Mouse (Mus musculus) forebrain, embryonic 10.5 days (tissue): ENCODE measurements around the gene Polq. TPM values are rescaled to one million over a fixed set of nuclear protein-coding genes. Genes with fewer than 3 reads are reported as not detected.

ENCODE experiments used
- DNase-seq: peaks from one replicate; pipeline ENCODE4 v3.0.0-alpha.2; 2017; ENCODE audit warnings: low spot score; ENCODE audit errors: extremely low spot score
- H3K27ac ChIP-seq: fragments of 300-500 bp; sonication (generic); 2 replicates; pipeline ENCODE4 v1.5.1; 2016; ENCODE audit warnings: mild to moderate bottlenecking
- H3K27me3 ChIP-seq: fragments of 300-500 bp; sonication (generic); 2 replicates; pipeline ENCODE4 v1.6.1; 2016; ENCODE audit warnings: mild to moderate bottlenecking; ENCODE audit not compliant: poor library complexity, severe bottlenecking
- H3K36me3 ChIP-seq: fragments of 300-500 bp; sonication (generic); replicated peaks from 2 replicates; pipeline ENCODE4 v1.6.1; 2016; ENCODE audit warnings: mild to moderate bottlenecking, moderate library complexity
- H3K4me1 ChIP-seq: fragments of 300-500 bp; sonication (generic); 2 replicates; pipeline ENCODE4 v1.6.1; 2016
- H3K4me3 ChIP-seq: fragments of 300-500 bp; sonication (generic); 2 replicates; pipeline ENCODE4 v1.5.1; 2016; ENCODE audit warnings: mild to moderate bottlenecking, moderate library complexity
- H3K9me3 ChIP-seq: fragments of 300-500 bp; sonication (generic); 2 replicates; pipeline ENCODE4 v1.6.1; 2016; ENCODE audit warnings: mild to moderate bottlenecking, moderate library complexity
- WGBS: fragments of 180-500 bp; shearing (Covaris S2); methylation state at CpG from one replicate; pipeline ENCODE4 v1.1.7; 2016; 5-methylcytosine and 5-hydroxymethylcytosine counted together
- polyA plus RNA-seq: library from polyadenylated mRNA; unstranded; fragments of >200 nt; fragmentation: Nextera tagmentation; extraction: Ambion mirVana; gene quantifications from 2 replicates; pipeline ENCODE4 v1.2.1, GENCODE M21; 2016

Polq gene
- polyA plus RNA-seq: 14.7 and 15.8 TPM in 2 replicates

- no peaks in the 10 kb centered on the region for H3K27me3 ChIP-seq
- 6% methylated on average over 30 of the region's 30 CpGs for WGBS
- H3K27ac ChIP-seq: peak within 1 kb of the TSS; percentile 90
- H3K9me3 ChIP-seq: no peaks in the 10 kb centered on the region
- H3K4me3 ChIP-seq: peak within 1 kb of the TSS; percentile 92
- peaks cover 22% of the 10 kb centered on the region for H3K4me1 ChIP-seq
- peaks cover 30% of the 10 kb centered on the region for H3K36me3 ChIP-seq
- peak; percentile 92 for DNase-seq
Observed at GRCm38 (mm10) chr16:37011061-37011921, at the start of gene Polq. TSS of gene Polq (plus strand) at chr16:37011786.

- no peaks in the 10 kb centered on the region for H3K27me3 ChIP-seq
- H3K9me3 ChIP-seq: no peaks in the 10 kb centered on the region
- no peak overlapping the region for H3K27ac ChIP-seq
- no peak for DNase-seq
- no peaks in the 10 kb centered on the region for H3K4me1 ChIP-seq
- no peaks in the 10 kb centered on the region for H3K36me3 ChIP-seq
- no peak overlapping the region for H3K4me3 ChIP-seq
- WGBS: 83% methylated on average over 4 of the region's 4 CpGs
Observed at GRCm38 (mm10) chr16:36963415-36963814, 48.2 kb upstream of the Polq start.

GRCm38 (mm10) chr16:36979127-36979526 is 32.5 kb upstream of the Polq start:
- 97% methylated on average over 2 of the region's 2 CpGs for WGBS
- no peaks in the 10 kb centered on the region for H3K36me3 ChIP-seq

DNA sequence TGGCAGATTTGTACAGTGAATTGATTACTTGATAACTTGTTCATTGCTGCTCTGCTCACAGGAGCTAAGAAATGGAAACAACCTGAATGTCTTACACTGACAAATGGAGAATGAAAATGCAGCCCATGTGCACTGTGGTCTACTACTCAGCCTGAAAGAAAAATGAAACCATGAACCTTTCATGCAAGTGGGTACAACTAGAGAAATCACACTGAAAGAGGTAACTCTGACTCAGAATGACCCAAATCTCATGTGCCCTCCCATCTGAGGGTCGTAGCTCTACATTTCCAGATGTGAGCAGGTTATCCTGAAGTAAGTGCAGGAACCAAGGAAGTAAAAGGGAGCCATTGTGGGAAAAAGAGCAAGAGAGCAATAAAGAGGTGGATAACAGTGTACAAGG is 27.8 kb upstream of the Polq start:
- 89% methylated on average over 1 of the region's 1 CpGs for WGBS
- no peaks in the 10 kb centered on the region; the same call in 1 of the 2 replicates for H3K9me3 ChIP-seq

More at GRCm38 (mm10) chr16:36979127-36979526, 32.5 kb upstream of the Polq start:
- H3K4me1 ChIP-seq: no peaks in the 10 kb centered on the region
- no peak for DNase-seq
- no peak overlapping the region for H3K4me3 ChIP-seq
- no peak overlapping the region for H3K27ac ChIP-seq
- no peaks in the 10 kb centered on the region; the same call in 1 of the 2 replicates for H3K9me3 ChIP-seq
- no peaks in the 10 kb centered on the region for H3K27me3 ChIP-seq

DNA sequence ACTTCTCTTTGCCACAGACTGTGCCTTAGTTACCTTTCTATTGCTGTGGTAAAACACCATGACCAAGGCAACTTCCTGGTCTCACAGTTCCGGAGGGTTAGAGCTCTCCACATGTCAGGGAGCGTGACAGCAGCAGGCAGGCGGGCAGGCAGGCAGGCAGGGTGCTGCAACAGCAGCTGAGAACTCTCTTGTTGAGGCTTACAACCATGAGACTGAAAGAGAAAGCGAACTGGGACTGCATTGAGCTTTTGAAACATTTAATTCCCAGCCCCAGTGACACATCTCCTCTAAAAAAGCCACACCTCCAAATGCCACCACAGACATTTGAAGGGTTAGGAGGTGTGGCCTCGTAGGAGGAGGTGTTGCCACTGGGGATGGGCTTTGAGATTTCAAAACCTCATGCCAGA is 25.9 kb upstream of the Polq start:
- peaks cover 14% of the 10 kb centered on the region for H3K4me1 ChIP-seq
- H3K27ac ChIP-seq: no peak overlapping the region
- H3K4me3 ChIP-seq: no peak overlapping the region
- no peaks in the 10 kb centered on the region for H3K27me3 ChIP-seq
- H3K9me3 ChIP-seq: no peaks in the 10 kb centered on the region; the same call in 1 of the 2 replicates
- WGBS: 75% methylated on average over 5 of the region's 5 CpGs
- H3K36me3 ChIP-seq: no peaks in the 10 kb centered on the region
- DNase-seq: no peak

More for the DNA sequence above, 27.8 kb upstream of the Polq start:
- H3K4me3 ChIP-seq: no peak overlapping the region
- no peaks in the 10 kb centered on the region for H3K27me3 ChIP-seq
- DNase-seq: no peak
- H3K4me1 ChIP-seq: no peaks in the 10 kb centered on the region
- no peaks in the 10 kb centered on the region for H3K36me3 ChIP-seq
- no peak overlapping the region for H3K27ac ChIP-seq

GRCm38 (mm10) chr16:36987399-36987798 is 24.2 kb upstream of the Polq start:
- Histone ChIP-seq H3K4me1 (peaks cover 14% of the 10 kb centered on the region), H3K27me3 (no peaks in the 10 kb centered on the region), H3K4me3 (no peak overlapping the region), H3K27ac (no peak overlapping the region), H3K36me3 (no peaks in the 10 kb centered on the region), H3K9me3 (no peaks in the 10 kb centered on the region)
- WGBS: 78% methylated on average over 2 of the region's 2 CpGs
- DNase-seq: no peak

GRCm38 (mm10) chr16:36988066-36988465 is 23.5 kb upstream of the Polq start:
- no peak overlapping the region for H3K4me3 ChIP-seq
- H3K36me3 ChIP-seq: no peaks in the 10 kb centered on the region
- H3K4me1 ChIP-seq: peaks cover 14% of the 10 kb centered on the region
- no peak for DNase-seq
- no peak overlapping the region for H3K27ac ChIP-seq
- no peaks in the 10 kb centered on the region for H3K9me3 ChIP-seq
- H3K27me3 ChIP-seq: no peaks in the 10 kb centered on the region

DNA sequence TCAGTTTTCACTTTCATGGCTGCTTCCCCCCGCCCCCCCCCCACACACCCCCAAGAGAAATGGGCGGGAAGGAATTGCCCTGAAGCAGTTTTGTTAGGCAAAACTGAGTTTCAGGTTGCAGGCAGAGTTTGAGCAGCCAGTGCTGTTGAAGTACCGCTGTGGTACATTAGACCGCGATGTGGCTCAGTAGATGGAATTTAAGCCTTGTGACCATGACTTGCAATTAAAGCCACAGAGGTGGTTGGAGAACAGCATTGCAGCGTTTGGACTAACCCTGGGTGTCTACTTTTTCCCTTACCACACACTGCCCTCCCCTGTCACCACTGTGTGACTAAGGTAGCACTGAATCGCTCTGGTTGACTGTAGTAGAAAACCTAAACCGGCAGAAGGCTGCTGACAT is 22.1 kb upstream of the Polq start:
- H3K4me1 ChIP-seq: peaks cover 14% of the 10 kb centered on the region
- H3K36me3 ChIP-seq: no peaks in the 10 kb centered on the region
- no peak overlapping the region for H3K4me3 ChIP-seq
- WGBS: 77% methylated on average over 8 of the region's 8 CpGs
- H3K27me3 ChIP-seq: no peaks in the 10 kb centered on the region
- no peaks in the 10 kb centered on the region for H3K9me3 ChIP-seq
- H3K27ac ChIP-seq: no peak overlapping the region
- no peak for DNase-seq

DNA sequence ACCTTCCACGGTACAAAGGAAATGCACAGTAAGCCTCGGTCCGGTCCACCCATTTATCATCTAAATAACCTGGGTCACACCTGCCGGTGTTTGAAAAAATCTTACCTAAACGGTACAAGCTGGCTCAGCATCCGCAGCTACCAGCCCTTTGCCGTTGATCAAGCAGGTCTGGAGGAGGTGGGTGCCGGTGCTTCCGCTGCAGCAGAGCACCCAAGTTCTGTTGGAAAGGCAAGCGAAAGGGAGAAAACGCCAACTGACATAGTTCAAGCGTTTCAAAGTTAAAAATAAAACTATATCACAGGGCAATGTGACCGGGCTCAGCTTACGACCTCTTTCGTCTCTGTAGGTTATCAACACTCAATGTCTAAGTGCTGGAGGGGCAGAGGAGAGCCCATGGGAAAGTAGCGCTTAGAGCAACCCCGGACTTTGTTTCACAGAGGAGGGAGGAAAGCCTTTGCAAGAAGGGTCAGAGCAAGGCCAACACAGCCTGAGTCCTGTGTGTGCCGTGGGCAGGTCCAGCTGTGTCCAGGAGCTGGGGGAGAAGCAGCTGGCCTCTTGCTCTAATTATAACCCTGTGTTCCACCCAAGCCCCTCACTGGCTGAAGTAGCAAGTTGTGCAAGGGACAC is 21.5 kb upstream of the Polq start, which contains the start of gene Fbxo40:
TSS of gene Fbxo40 (minus strand) at position 469 of the 627 bp plus-strand sequence.
- no peaks in the 10 kb centered on the region for H3K36me3 ChIP-seq
- H3K27me3 ChIP-seq: no peaks in the 10 kb centered on the region
- H3K4me3 ChIP-seq: no peak within 1 kb of the TSS
- 77% methylated on average over 18 of the region's 18 CpGs for WGBS
- no peak for DNase-seq
- H3K4me1 ChIP-seq: peaks cover 14% of the 10 kb centered on the region
- 0 out of 2 replicates have a peak within 1 kb of the TSS, but pooled peaks have one; percentile 15 for H3K27ac ChIP-seq
- no peaks in the 10 kb centered on the region for H3K9me3 ChIP-seq

- no peaks in the 10 kb centered on the region for H3K9me3 ChIP-seq
- DNase-seq: no peak
- no peak overlapping the region for H3K27ac ChIP-seq
- no peaks in the 10 kb centered on the region for H3K27me3 ChIP-seq
- 85% methylated on average over 6 of the region's 6 CpGs for WGBS
- H3K4me3 ChIP-seq: no peak overlapping the region
- H3K36me3 ChIP-seq: no peaks in the 10 kb centered on the region
- H3K4me1 ChIP-seq: no peaks in the 10 kb centered on the region
Observed at GRCm38 (mm10) chr16:36997650-36998049, 13.9 kb upstream of the Polq start.

DNA sequence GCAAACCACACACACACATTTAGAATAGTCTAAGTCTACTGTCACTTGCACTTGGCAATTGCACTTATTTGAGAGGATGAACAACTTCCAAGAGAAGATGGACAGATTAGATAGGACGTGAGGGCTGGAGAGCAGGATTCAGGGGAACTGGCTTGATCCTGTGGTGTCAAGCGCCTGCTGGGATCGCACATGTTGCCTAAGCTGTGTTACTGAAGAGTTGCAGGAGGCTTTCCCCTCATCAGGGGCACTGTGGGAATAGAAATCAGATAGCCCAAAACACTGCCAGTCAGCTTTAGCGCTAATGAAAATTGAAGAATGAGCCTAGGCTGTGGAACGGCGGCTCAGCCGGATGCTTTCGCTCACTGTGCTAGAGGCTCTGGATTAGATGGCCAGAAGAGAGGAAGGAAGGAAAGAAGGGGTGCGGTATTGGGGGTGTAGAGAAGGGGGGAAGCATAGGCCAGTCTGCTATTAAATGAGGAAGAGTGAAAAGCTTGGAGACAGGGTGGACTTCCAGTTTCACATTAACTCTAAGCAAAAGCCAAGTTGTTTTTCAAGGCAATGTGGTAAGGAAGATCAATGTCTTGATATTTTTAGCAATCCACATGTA is 12.1 kb upstream of the Polq start:
- 84% methylated on average over 9 of the region's 9 CpGs for WGBS
- Histone ChIP-seq H3K4me3 (no peak overlapping the region), H3K9me3 (no peaks in the 10 kb centered on the region), H3K4me1 (no peaks in the 10 kb centered on the region), H3K27ac (no peak overlapping the region), H3K36me3 (no peaks in the 10 kb centered on the region), H3K27me3 (no peaks in the 10 kb centered on the region)
- no peak for DNase-seq

DNA sequence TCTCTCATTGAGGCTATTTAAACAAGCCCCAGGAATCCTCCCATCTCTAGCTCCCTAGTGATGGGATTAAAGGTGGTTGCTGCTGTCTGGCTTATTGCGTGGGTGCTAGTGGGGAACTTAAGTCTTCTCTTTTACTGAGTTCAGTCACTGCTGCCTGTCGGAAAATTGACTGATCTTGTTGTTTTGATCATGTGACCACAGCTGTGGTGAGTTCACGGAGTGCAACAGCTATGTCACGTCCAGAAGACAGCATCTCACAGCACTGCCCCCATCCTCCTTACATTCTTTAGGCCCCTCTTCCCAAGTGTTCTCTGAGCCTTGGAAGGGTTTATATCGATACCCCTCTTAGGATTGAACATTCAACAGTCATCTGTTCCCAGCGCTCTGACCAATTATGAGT is 2.3 kb upstream of the Polq start:
- 81% methylated on average over 6 of the region's 6 CpGs for WGBS
- no peak for DNase-seq

DNA sequence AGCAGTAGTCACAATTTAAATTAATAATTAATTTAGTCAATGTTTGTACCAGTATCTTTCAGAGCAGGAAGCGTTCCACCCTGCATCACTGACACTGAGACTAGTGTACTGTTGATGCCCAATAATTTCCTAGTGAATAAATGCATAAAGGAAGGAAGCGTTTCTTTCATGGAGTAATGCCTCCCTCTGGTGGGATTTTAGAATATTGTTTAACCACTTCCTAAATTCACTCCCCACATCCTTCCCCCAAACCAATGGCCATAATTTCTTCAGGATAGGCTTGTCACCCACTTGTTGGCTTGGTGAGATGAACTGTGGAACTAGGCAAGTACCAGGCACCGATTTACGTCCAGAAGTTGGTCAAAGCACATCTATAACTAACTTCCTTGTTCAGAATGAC is 1.2 kb upstream of the Polq start:
- Histone ChIP-seq H3K27ac (no peak overlapping the region), H3K27me3 (no peaks in the 10 kb centered on the region), H3K4me3 (no peak overlapping the region), H3K36me3 (peaks cover 21% of the 10 kb centered on the region), H3K4me1 (peaks cover 22% of the 10 kb centered on the region), H3K9me3 (no peaks in the 10 kb centered on the region)
- DNase-seq: no peak
- 69% methylated on average over 4 of the region's 4 CpGs for WGBS

More for the DNA sequence above, 2.3 kb upstream of the Polq start:
- Histone ChIP-seq H3K36me3 (peaks cover 11% of the 10 kb centered on the region), H3K9me3 (no peaks in the 10 kb centered on the region), H3K27me3 (no peaks in the 10 kb centered on the region), H3K4me3 (no peak overlapping the region), H3K27ac (no peak overlapping the region), H3K4me1 (peaks cover 22% of the 10 kb centered on the region)
